Mouse (Mus musculus): Measurements from ENCODE around the gene Zfp971. TPM values are rescaled to one million over a fixed set of nuclear protein-coding genes. Genes with fewer than 3 reads are reported as not detected.
A peak's percentile ranks its signal among the peaks of the same experiment; 100 is the strongest.
"Not testable (repeated sequence)": the region's sequence is repeated elsewhere in the genome, so short reads cannot be mapped to it uniquely, and the experiment has no call there.

The Zfp971 gene
- 5.5 and 7.1 TPM in 2 replicates for total RNA-seq (2014; rRNA removed)
- polyA plus RNA-seq (2015; fragmentation: Nextera tagmentation; extraction: Ambion mirVana) = 15.0 and 15.8 TPM in 2 replicates

GRCm38 (mm10) chr2:178023011-178023611 is at the start of gene Zfp971:
Zfp971 (plus strand) TSS chr2:178023284.
- H3K9ac ChIP-seq (replicated peaks; ENCODE audit: low read length); H3K27ac ChIP-seq; ATAC-seq; H3K36me3 ChIP-seq (ENCODE audit: insufficient read depth, low read length); H3K4me1 ChIP-seq (ENCODE audit: insufficient read depth, low read length); H3K9me3 ChIP-seq (ENCODE audit: low read length); H3K27me3 ChIP-seq (ENCODE audit: insufficient read depth, low read length): not testable (repeated sequence)
- DNase-seq (ENCODE audit: low spot score) = peak; percentile 18
- peak within 1 kb of the TSS; percentile 50 for H3K4me3 ChIP-seq (ENCODE audit: low read length)
- H3K4me2 ChIP-seq (ENCODE audit: low read depth, low read length) = peak within 1 kb of the TSS; percentile 53
- 2% methylated on average over 12 of the region's 15 CpGs for WGBS

- H3K27ac ChIP-seq; H3K9me3 ChIP-seq (ENCODE audit: low read length); DNase-seq (ENCODE audit: low spot score); H3K9ac ChIP-seq (replicated peaks; ENCODE audit: low read length); H3K4me2 ChIP-seq (ENCODE audit: low read depth, low read length); ATAC-seq; H3K4me1 ChIP-seq (ENCODE audit: insufficient read depth, low read length); H3K4me3 ChIP-seq (ENCODE audit: low read length); H3K27me3 ChIP-seq (ENCODE audit: insufficient read depth, low read length); H3K36me3 ChIP-seq (ENCODE audit: insufficient read depth, low read length): not testable (repeated sequence)
- WGBS = 89% methylated on average over 7 of the region's 7 CpGs
Measured at GRCm38 (mm10) chr2:177974814-177975213, 48.3 kb upstream of the Zfp971 start.

GRCm38 (mm10) chr2:178019486-178019885 is 3.6 kb upstream of the Zfp971 start:
- not testable (repeated sequence) for H3K4me1 ChIP-seq (ENCODE audit: insufficient read depth, low read length); H3K36me3 ChIP-seq (ENCODE audit: insufficient read depth, low read length); H3K27ac ChIP-seq; H3K4me3 ChIP-seq (ENCODE audit: low read length); H3K27me3 ChIP-seq (ENCODE audit: insufficient read depth, low read length); DNase-seq (ENCODE audit: low spot score); H3K4me2 ChIP-seq (ENCODE audit: low read depth, low read length); H3K9me3 ChIP-seq (ENCODE audit: low read length); ATAC-seq; H3K9ac ChIP-seq (replicated peaks; ENCODE audit: low read length)
- 85% methylated on average over 3 of the region's 3 CpGs for WGBS

DNA sequence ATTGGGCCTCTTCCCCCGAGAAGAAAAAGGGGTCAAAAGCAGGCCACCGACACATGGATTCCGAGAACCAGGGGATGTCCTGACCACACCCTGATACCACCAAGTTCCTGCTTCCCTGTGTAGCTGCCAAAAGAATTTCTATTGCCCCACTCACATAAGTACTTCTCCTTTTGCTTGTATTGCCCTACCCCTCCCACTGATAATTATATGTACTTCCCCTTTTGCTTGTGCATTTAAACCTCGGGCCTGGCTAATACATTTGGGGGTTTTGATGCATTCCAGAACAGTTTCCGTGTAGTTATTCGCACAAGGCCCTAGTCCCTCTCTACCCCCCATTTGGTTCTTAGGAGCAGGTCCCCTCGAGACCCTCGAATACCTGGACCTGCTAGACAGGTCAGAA is 2.3 kb upstream of the Zfp971 start:
- not testable (repeated sequence) for H3K27ac ChIP-seq; H3K4me2 ChIP-seq (ENCODE audit: low read depth, low read length); H3K4me3 ChIP-seq (ENCODE audit: low read length); DNase-seq (ENCODE audit: low spot score); H3K36me3 ChIP-seq (ENCODE audit: insufficient read depth, low read length); H3K27me3 ChIP-seq (ENCODE audit: insufficient read depth, low read length); H3K9ac ChIP-seq (replicated peaks; ENCODE audit: low read length); H3K4me1 ChIP-seq (ENCODE audit: insufficient read depth, low read length); H3K9me3 ChIP-seq (ENCODE audit: low read length); ATAC-seq
- WGBS = 87% methylated on average over 8 of the region's 8 CpGs

- DNase-seq (ENCODE audit: low spot score) = peak; percentile 1
- H3K4me3 ChIP-seq (ENCODE audit: low read length) = peak overlapping the region; percentile 50
- ATAC-seq; H3K27ac ChIP-seq; H3K9me3 ChIP-seq (ENCODE audit: low read length); H3K36me3 ChIP-seq (ENCODE audit: insufficient read depth, low read length); H3K9ac ChIP-seq (replicated peaks; ENCODE audit: low read length); H3K27me3 ChIP-seq (ENCODE audit: insufficient read depth, low read length); H3K4me1 ChIP-seq (ENCODE audit: insufficient read depth, low read length): not testable (repeated sequence)
- H3K4me2 ChIP-seq (ENCODE audit: low read depth, low read length) = peak overlapping the region; percentile 53
- WGBS = 16% methylated on average over 2 of the region's 2 CpGs
Measured at GRCm38 (mm10) chr2:178023861-178024260, 777 bp downstream of the Zfp971 start.

DNA sequence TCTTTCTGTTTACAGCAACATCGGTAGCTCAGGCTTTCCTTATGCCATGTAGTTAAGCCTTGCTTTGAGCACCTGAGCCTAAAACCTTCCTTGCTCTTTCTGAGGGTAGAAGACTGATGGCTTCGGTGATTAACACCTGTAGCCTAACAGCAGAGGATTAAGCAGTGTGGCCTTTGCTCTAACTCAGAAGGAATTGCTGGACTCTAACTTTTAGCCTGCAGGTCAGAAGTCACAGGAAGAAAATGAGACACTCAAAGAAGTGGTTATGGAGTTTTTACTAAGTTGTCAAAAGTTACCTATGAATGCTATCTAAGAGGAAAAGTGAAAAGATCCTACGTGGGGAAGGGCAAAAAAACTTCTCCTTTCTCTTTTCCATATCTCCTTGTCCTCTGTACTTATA is 4.5 kb downstream of the Zfp971 start:
- WGBS = 97% methylated on average over 2 of the region's 3 CpGs
- H3K4me1 ChIP-seq (ENCODE audit: insufficient read depth, low read length); DNase-seq (ENCODE audit: low spot score); H3K4me2 ChIP-seq (ENCODE audit: low read depth, low read length); H3K27me3 ChIP-seq (ENCODE audit: insufficient read depth, low read length); H3K27ac ChIP-seq; H3K36me3 ChIP-seq (ENCODE audit: insufficient read depth, low read length); H3K4me3 ChIP-seq (ENCODE audit: low read length); H3K9me3 ChIP-seq (ENCODE audit: low read length); ATAC-seq; H3K9ac ChIP-seq (replicated peaks; ENCODE audit: low read length): not testable (repeated sequence)

DNA sequence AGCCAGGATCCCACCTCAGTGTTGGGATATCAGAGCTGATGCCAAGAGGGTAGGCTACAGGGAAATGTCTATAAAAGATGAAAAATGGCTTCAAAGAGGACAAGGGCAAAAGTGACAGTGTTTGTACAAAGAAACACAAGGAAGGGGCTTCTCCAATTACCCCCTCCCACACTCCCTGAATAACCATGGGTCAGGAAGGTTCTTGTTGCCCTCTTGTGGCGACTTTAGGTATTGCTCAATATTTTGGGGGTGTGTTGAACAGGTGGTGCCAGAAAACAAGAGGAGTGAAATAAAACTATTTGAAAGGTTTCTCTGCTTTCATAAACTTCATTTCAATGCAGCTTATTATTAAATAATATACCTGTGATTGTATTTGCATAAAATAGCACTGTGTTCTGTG is 35.1 kb downstream of the Zfp971 start:
- H3K4me1 ChIP-seq (ENCODE audit: insufficient read depth, low read length) = no peaks in the 10 kb centered on the region
- peak; percentile 55 for DNase-seq (ENCODE audit: low spot score)
- TF ChIP-seq CTCF (IDR thresholded peaks at IDR 0.05; ENCODE audit: low read depth) = peak; percentile 78
- H3K36me3 ChIP-seq (ENCODE audit: insufficient read depth, low read length) = no peaks in the 10 kb centered on the region
- H3K27ac ChIP-seq = no peak overlapping the region
- H3K27me3 ChIP-seq (ENCODE audit: insufficient read depth, low read length) = no peaks in the 10 kb centered on the region
- H3K9me3 ChIP-seq (ENCODE audit: low read length) = peaks cover 2% of the 10 kb centered on the region; the same call in 1 of the 2 replicates
- WGBS = 9% methylated on average over 1 of the region's 1 CpGs
- no peak for ATAC-seq
- no peak overlapping the region for H3K9ac ChIP-seq (replicated peaks; ENCODE audit: low read length)
- H3K4me3 ChIP-seq (ENCODE audit: low read length) = no peak overlapping the region
- no peak overlapping the region for H3K4me2 ChIP-seq (ENCODE audit: low read depth, low read length)

DNA sequence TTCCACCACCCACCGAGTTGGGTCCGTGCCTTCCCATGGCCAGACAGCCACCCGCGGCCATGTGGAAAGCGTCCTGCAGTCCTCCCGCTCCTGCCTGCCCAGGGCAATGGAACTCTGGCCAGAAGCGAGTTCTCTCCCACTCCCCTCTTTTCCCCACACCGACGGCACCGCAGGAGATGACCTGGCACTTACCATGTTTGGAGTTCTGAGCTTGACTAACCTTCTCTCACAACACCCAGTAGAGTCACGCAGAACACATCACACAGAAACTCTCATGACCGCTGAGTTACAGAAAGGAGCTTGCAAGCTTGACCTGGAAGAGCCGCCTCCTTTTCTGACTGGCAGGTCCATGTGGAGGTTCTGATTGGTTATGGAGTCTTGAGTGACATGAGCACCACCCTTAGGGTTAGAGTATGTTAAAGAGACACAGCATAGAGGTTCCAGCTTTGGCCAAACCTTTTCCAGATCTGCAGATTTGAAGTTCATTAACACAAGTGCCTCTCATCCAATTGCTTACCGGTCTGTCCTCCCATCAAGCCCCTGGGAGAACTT is 55.2 kb downstream of the Zfp971 start, which contains the start of gene Zfp931:
Zfp931 (minus strand) TSS at position 311 of the 552 bp plus-strand sequence.
- ATAC-seq; H3K9ac ChIP-seq (replicated peaks; ENCODE audit: low read length); H3K4me1 ChIP-seq (ENCODE audit: insufficient read depth, low read length); H3K36me3 ChIP-seq (ENCODE audit: insufficient read depth, low read length); H3K27ac ChIP-seq; H3K9me3 ChIP-seq (ENCODE audit: low read length); DNase-seq (ENCODE audit: low spot score); H3K27me3 ChIP-seq (ENCODE audit: insufficient read depth, low read length): not testable (repeated sequence)
- H3K4me3 ChIP-seq (ENCODE audit: low read length) = peak within 1 kb of the TSS; percentile 37
- peak within 1 kb of the TSS; percentile 46; the same call in 1 of the 2 replicates for H3K4me2 ChIP-seq (ENCODE audit: low read depth, low read length)
- WGBS = 20% methylated on average over 1 of the region's 14 CpGs
